8 mouse cellular contexts compared by ENCODE assay signal in genomic region chr5:149051571-149052420, GRCm38 (mm10). TPM values are rescaled to one million over a fixed set of nuclear protein-coding genes. Genes with fewer than 3 reads are reported as not detected.
A peak's percentile ranks its signal among the peaks of the same experiment; 100 is the strongest.
DNase-seq lines count a peak whose midpoint lies in the region; ATAC-seq lines count a peak whose summit lies in the region.

No protein-coding gene starts in this region.

- ATAC-seq in hindbrain, embryonic 12.5 days (ENCODE audit: low FRiP score) = peak; percentile 57

- H3K4me1 ChIP-seq in hindbrain, embryonic 12.5 days = peaks cover 16% of the 10 kb centered on the region

- peak overlapping the region; percentile 98 for H3K9ac ChIP-seq in hindbrain, embryonic 12.5 days

- H3K4me3 ChIP-seq in hindbrain, embryonic 12.5 days = peak overlapping the region; percentile 86

- H3K36me3 ChIP-seq in hindbrain, embryonic 12.5 days = peaks cover 8% of the 10 kb centered on the region; the same call in 1 of the 2 replicates

- peak; percentile 87 for DNase-seq in MN1 (ENCODE audit: low spot score)
- DNase-seq in cerebellum, postnatal 10 days = peak; percentile 90 to 93
- peak; percentile 70 to 73 for DNase-seq in frontal cortex, postnatal 14 days (ENCODE audit: low spot score in 2 of 2)
- DNase-seq in layer of hippocampus, postnatal 14 days (ENCODE audit: low spot score in 2 of 2) = peak; percentile 80 to 88
- DNase-seq in lung, postnatal 10 days = peak; percentile 90
- DNase-seq in ovary, postnatal 14 days (ENCODE audit: low spot score) = peak; percentile 71
- DNase-seq in thymus, postnatal 0 days (ENCODE audit: low spot score) = peak; percentile 83

- peak overlapping the region; percentile 100 for H3K27ac ChIP-seq in hindbrain, embryonic 12.5 days

- H3K4me2 ChIP-seq in hindbrain, embryonic 12.5 days (replicated peaks) = peak overlapping the region; percentile 86

- WGBS in hindbrain, embryonic 12.5 days = under 1% methylated on average over 53 of the region's 120 CpGs

- H3K9me3 ChIP-seq in hindbrain, embryonic 12.5 days (replicated peaks) = no peaks in the 10 kb centered on the region

- H3K27me3 ChIP-seq in hindbrain, embryonic 12.5 days = no peaks in the 10 kb centered on the region

RNA-seq across cellular contexts. Expression of gene Gm42791, which starts 56.8 kb away (rescaled TPM):
- 0.49 and 3.3 TPM in 2 replicates for polyA plus RNA-seq in hindbrain, embryonic 12.5 days (2016; fragmentation: Nextera tagmentation; extraction: Ambion mirVana)
- total RNA-seq in layer of hippocampus, postnatal 14 days (2021) = 10 to 100 TPM; 15.2 to 18.0 TPM
- polyA plus RNA-seq in thymus, postnatal 0 days (2015; fragmentation: Nextera tagmentation; extraction: Ambion mirVana) = 0.79 TPM in 1 of 2 replicates, not detected in the other

Comparison
In these comparisons a context has a peak if more than half of its experiments do, and no peak if none do; other contexts are left out.
1. Peak in every context shown above with its lines: DNase-seq, ATAC-seq, H3K4me3 ChIP-seq and H3K27ac ChIP-seq.